Mouse (Mus musculus) ES-Bruce4 (cell line): ENCODE data around the gene Klf16.

Source experiments
- CTCF ChIP-seq: IDR thresholded peaks from one replicate; pipeline ENCODE4 v1.8.1; 2011; ENCODE audit warnings: low read depth, low read length
- POLR2A ChIP-seq: IDR thresholded peaks from one replicate; pipeline ENCODE4 v1.8.1; 2011; ENCODE audit warnings: low read length; ENCODE audit not compliant: insufficient read depth

DNA sequence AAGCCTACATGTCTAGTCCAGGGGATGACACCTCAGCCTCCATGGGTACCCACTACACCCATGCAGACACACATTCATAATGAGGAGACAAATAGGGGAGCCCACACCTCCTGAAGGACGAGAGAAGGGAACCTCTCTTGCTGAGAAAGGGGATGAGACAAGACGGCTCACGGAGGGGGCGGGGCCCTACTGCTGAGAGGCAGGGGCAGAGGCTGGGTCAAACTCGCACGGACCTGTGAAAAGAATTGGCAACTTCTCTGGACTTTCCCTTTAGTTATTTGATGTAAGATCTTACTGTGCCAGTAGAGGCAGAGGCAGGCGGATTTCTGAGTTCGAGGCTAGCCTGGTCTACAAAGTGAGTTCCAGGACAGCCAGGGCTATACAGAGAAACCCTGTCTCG, 24.8 kb downstream of the Klf16 start:
- no peak for TF ChIP-seq CTCF
- no peak for TF ChIP-seq POLR2A
